Mouse (Mus musculus): Measurements from ENCODE around the gene Spp2.

The Spp2 gene

GRCm38 (mm10) chr1:88466325-88467064, 59.7 kb downstream of the Spp2 start:
- DNase-seq (ENCODE audit: low spot score): no peak

- DNase-seq (ENCODE audit: low spot score): no peak
Observed at GRCm38 (mm10) chr1:88467866-88468265, 61.1 kb downstream of the Spp2 start.

- no peak for DNase-seq (ENCODE audit: low spot score)
Observed at GRCm38 (mm10) chr1:88468335-88468734, 61.6 kb downstream of the Spp2 start.

- DNase-seq (ENCODE audit: low spot score): no peak
Observed at GRCm38 (mm10) chr1:88469746-88470145, 63.0 kb downstream of the Spp2 start.

GRCm38 (mm10) chr1:88472258-88472657, 65.5 kb downstream of the Spp2 start:
- no peak for DNase-seq (ENCODE audit: low spot score)

- no peak for DNase-seq (ENCODE audit: low spot score)
Observed at GRCm38 (mm10) chr1:88473899-88474298, 67.1 kb downstream of the Spp2 start.

- no peak for DNase-seq (ENCODE audit: low spot score)
Observed at GRCm38 (mm10) chr1:88474598-88474997, 67.8 kb downstream of the Spp2 start.

- DNase-seq (ENCODE audit: low spot score): no peak
Observed at GRCm38 (mm10) chr1:88475502-88475953, 68.8 kb downstream of the Spp2 start.
